Mouse (Mus musculus) ES-E14 (cell line): Measurements from ENCODE around the gene Ipo13. TPM values are rescaled to one million over a fixed set of nuclear protein-coding genes. Genes with fewer than 3 reads are reported as not detected.

Experiments
- DNase-seq: peaks from one replicate; pipeline ENCODE4 v3.0.0-alpha.2; 2013; ENCODE audit warnings: low read depth, low spot score
- H3K27ac ChIP-seq: 2 replicates; pipeline ENCODE4 v1.5.1; 2012; ENCODE audit warnings: low read depth, mild to moderate bottlenecking, low read length, moderate library complexity, mixed read lengths; ENCODE audit not compliant: poor library complexity, insufficient read depth, severe bottlenecking
- H3K36me3 ChIP-seq: 2 replicates; pipeline ENCODE4 v1.6.1; 2012; ENCODE audit warnings: mild to moderate bottlenecking, low read length, moderate library complexity, mixed read lengths; ENCODE audit not compliant: control insufficient read depth, poor library complexity, insufficient read depth, severe bottlenecking
- H3K4me1 ChIP-seq, 2 experiments: fragments of 150-350 bp in 1 of 2; sonication (generic) in 1 of 2; 2 replicates each; pipeline ENCODE4 v1.6.1; 2012; ENCODE audit warnings: low read length in 2 of 2, mild to moderate bottlenecking in 1 of 2, mixed read lengths in 1 of 2; ENCODE audit not compliant: control insufficient read depth in 2 of 2, insufficient read depth in 2 of 2, poor library complexity in 1 of 2
- H3K4me3 ChIP-seq, 2 experiments: fragments of 150-350 bp in 1 of 2; sonication (generic) in 1 of 2; 2 replicates each; pipeline ENCODE4 v1.5.1; 2012; ENCODE audit warnings: low read length in 2 of 2, low read depth in 1 of 2, mild to moderate bottlenecking in 1 of 2, mixed read lengths in 1 of 2; ENCODE audit not compliant: insufficient read depth in 1 of 2, poor library complexity in 1 of 2, severe bottlenecking in 1 of 2
- H3K9ac ChIP-seq: 2 replicates; pipeline ENCODE4 v1.6.1; 2012; ENCODE audit warnings: low read depth, mild to moderate bottlenecking, low read length, mixed read lengths; ENCODE audit not compliant: poor library complexity, insufficient read depth, severe bottlenecking
- H3K9me3 ChIP-seq: fragments of 150-350 bp; sonication (generic); 2 replicates; pipeline ENCODE4 v1.6.1; 2012; ENCODE audit warnings: low read depth, mild to moderate bottlenecking, low read length; ENCODE audit not compliant: control insufficient read depth, insufficient read depth
- CHD2 ChIP-seq: IDR thresholded peaks from 2 replicates; pipeline ENCODE4 v1.6.1; 2014; ENCODE audit warnings: mild to moderate bottlenecking, low read depth, low read length, inconsistent platforms
- HCFC1 ChIP-seq: IDR thresholded peaks from 2 replicates; pipeline ENCODE4 v1.6.1; 2012; ENCODE audit warnings: low read length, inconsistent platforms, borderline replicate concordance; ENCODE audit not compliant: insufficient read depth
- MAFK ChIP-seq: IDR thresholded peaks from 2 replicates; pipeline ENCODE4 v1.6.1; 2014; ENCODE audit warnings: mild to moderate bottlenecking, low read depth, low read length, inconsistent platforms; ENCODE audit not compliant: insufficient read depth
- ZC3H11A ChIP-seq: IDR thresholded peaks from 2 replicates; pipeline ENCODE4 v1.6.1; 2012; ENCODE audit warnings: low read depth, mild to moderate bottlenecking, inconsistent platforms, low read length, borderline replicate concordance
- ZNF384 ChIP-seq: IDR thresholded peaks from 2 replicates; pipeline ENCODE4 v1.6.1; 2012; ENCODE audit warnings: low read depth, low read length, inconsistent platforms
- in situ Hi-C, 2 experiments: fragments of 600-800 bp; cut with MboI; formaldehyde crosslinking; loops; one replicate each; pipeline ENCODE4 v1.15.1; 2025; ENCODE audit warnings: low sequenced_read_pairs in 2 of 2, inconsistent platforms in 1 of 2; ENCODE audit not compliant: unreplicated experiment in 2 of 2
- total RNA-seq: library from RNA; depleted of rRNA; stranded (reverse); fragments of 300-350 nt; gene quantifications from 2 replicates; pipeline ENCODE4 v1.2.3, GENCODE M21; 2012

Ipo13 gene
- total RNA-seq, 1 experiment: 50.2 TPM

- no peak for DNase-seq
- no peaks in the 10 kb centered on the region for H3K9me3 ChIP-seq
- in situ Hi-C loops: no loop called here
- H3K36me3 ChIP-seq: no peaks in the 10 kb centered on the region
- TF ChIP-seq CHD2 (no peak), ZC3H11A (no peak), MAFK (no peak), ZNF384 (no peak), HCFC1 (no peak)
- peaks cover 0 to 10% of the 10 kb centered on the region in 2 experiments; a peak in 2 of 4 replicates for H3K4me1 ChIP-seq
- H3K27ac ChIP-seq: no peak overlapping the region
- no peak overlapping the region for H3K9ac ChIP-seq
- H3K4me3 ChIP-seq: no peak overlapping the region
Measured at GRCm38 (mm10) chr4:117917402-117917801, 2.6 kb upstream of the Ipo13 start.

DNA sequence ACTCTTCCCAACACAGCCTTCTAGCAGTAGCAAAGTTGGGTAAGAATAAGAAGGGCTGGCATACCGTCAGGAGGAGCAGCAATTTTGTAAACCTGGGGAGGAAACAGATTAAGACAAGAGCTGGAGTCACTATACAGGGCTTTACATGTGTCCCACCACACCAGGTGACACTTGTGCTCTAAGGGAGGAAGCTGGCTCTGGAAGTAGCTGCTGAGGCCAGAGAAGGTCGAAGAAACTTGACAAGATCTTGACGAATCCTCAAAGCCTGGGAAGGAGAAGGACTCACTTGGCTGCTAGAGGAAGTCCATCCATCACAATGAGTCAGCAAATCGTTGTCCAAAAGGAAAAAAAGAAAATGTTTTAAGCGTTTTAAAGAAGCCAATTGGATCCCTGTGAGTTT is 1.6 kb upstream of the Ipo13 start:
- TF ChIP-seq ZNF384: no peak
- TF ChIP-seq MAFK: no peak
- no peak for TF ChIP-seq HCFC1
- TF ChIP-seq ZC3H11A: no peak
- no peak for TF ChIP-seq CHD2
- Histone ChIP-seq H3K27ac (no peak overlapping the region), H3K9me3 (no peaks in the 10 kb centered on the region), H3K36me3 (peaks cover 8% of the 10 kb centered on the region), H3K4me3 (no peak overlapping the region), H3K9ac (no peak overlapping the region; the same call in 1 of the 2 replicates), H3K4me1 (peaks cover 0 to 10% of the 10 kb centered on the region in 2 experiments; a peak in 2 of 4 replicates)
- DNase-seq: no peak
- in situ Hi-C loops: no loop called here

- DNase-seq: no peak
- Histone ChIP-seq H3K27ac (peak overlapping the region; percentile 41; the same call in 1 of the 2 replicates), H3K9ac (peak overlapping the region; percentile 86), H3K4me1 (peaks cover 0 to 10% of the 10 kb centered on the region in 2 experiments; a peak in 2 of 4 replicates), H3K36me3 (peaks cover 12% of the 10 kb centered on the region), H3K9me3 (no peaks in the 10 kb centered on the region), H3K4me3 (peak overlapping the region; percentile 69 to 91)
- TF ChIP-seq MAFK: no peak
- no peak for TF ChIP-seq ZC3H11A
- no peak for TF ChIP-seq CHD2
- no peak for TF ChIP-seq HCFC1
- in situ Hi-C loops: no loop called here
Measured at GRCm38 (mm10) chr4:117915489-117916105, 798 bp upstream of the Ipo13 start.

DNA sequence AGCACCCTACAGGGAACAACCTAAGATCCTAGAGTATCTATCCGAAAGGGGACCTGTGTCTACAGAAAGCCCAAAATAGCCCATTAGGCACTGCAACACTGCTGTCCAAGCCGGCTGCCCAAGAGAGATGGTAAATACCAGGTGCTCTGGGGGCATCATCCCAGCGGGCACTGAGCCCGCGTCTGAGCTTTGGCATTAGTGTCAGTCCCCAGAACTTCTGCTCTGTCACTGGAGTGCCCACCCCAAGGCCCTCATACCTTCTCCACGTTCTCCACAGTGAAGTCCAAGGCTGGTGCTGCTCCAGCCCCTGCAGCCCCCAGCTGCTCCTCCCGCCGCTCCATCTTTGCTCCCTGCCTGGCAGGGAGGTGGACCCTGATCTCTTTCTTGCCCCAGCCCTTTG is 768 bp downstream of the Ipo13 start:
- Histone ChIP-seq H3K4me1 (peaks cover 0 to 10% of the 10 kb centered on the region in 2 experiments; a peak in 2 of 4 replicates), H3K27ac (no peak overlapping the region; the same call in 1 of the 2 replicates), H3K9ac (peak overlapping the region; percentile 95), H3K4me3 (peak overlapping the region; percentile 69 to 91), H3K9me3 (no peaks in the 10 kb centered on the region), H3K36me3 (peaks cover 12% of the 10 kb centered on the region)
- in situ Hi-C loops: no loop called here
- TF ChIP-seq HCFC1 (no peak), CHD2 (no peak), MAFK (no peak), ZC3H11A (no peak), ZNF384 (no peak)
- DNase-seq: no peak
